Mouse (Mus musculus) right cerebral cortex, postnatal 14 days (tissue): ENCODE results near the gene Ctbs.

Experiments
- DNase-seq: peaks from one replicate; pipeline ENCODE4 v3.0.0; 2022

Ctbs gene

GRCm38 (mm10) chr3:146433681-146434350, 15.8 kb upstream of the Ctbs start:
- peak; percentile 2 for DNase-seq

GRCm38 (mm10) chr3:146434686-146435085, 14.9 kb upstream of the Ctbs start:
- DNase-seq: peak; percentile 2

DNA sequence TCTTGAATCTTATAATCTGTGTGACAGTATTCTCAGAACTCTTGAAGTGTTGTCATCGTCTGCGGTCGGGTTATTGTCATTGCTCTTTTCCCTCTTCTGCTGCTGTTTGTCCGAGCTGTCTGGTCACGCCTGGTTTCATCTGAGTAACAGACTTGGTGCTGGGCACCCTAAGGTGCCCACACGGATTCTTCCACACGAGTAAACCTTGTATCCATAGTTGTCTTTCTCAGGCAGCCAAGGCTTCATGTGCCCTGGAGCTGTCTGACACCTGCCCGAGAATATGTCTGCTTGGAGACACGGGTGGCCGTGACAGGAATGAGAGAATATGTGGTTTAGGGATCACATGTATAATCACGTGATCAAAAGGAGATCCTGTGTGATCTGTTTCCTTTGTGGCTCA, 14.1 kb upstream of the Ctbs start:
- peak; percentile 1 for DNase-seq

GRCm38 (mm10) chr3:146436114-146436513, 13.5 kb upstream of the Ctbs start:
- DNase-seq: no peak

- no peak for DNase-seq
These were observed 9.6 kb upstream of the Ctbs start for GRCm38 (mm10) chr3:146440011-146440410.

- DNase-seq: no peak
These were observed 9.2 kb upstream of the Ctbs start for GRCm38 (mm10) chr3:146440422-146440821.

GRCm38 (mm10) chr3:146442484-146442883, 7.1 kb upstream of the Ctbs start:
- DNase-seq: no peak

- DNase-seq: no peak
These were observed 6.7 kb upstream of the Ctbs start for GRCm38 (mm10) chr3:146442936-146443335.

- no peak for DNase-seq
These were observed 6.2 kb upstream of the Ctbs start for GRCm38 (mm10) chr3:146443380-146443779.

- no peak for DNase-seq
These were observed 4.7 kb upstream of the Ctbs start for GRCm38 (mm10) chr3:146444880-146445279.

GRCm38 (mm10) chr3:146447156-146447555, 2.4 kb upstream of the Ctbs start:
- no peak for DNase-seq

DNA sequence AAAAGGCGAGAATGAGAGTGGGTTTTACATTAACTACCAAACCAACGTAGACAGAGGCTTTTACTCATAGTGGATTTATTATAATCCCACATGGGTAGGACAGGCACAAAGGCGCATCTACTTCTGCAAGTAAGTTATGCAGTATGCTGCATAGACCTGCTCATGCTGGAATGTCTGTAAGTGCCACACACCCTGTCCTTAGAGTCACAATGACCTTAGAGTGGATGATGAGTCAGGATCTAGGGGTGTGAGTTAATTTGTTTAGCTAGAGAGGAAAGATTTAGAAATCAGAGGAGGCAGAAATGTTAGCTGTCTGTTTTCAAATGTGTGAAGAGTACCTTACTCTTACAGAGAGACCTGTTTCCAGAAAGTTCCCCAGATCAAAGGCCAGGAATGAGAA, 2.0 kb upstream of the Ctbs start:
- no peak for DNase-seq

- DNase-seq: no peak
These were observed 1.2 kb upstream of the Ctbs start for GRCm38 (mm10) chr3:146448372-146448771.

GRCm38 (mm10) chr3:146448969-146449368, 626 bp upstream of the Ctbs start:
- no peak for DNase-seq

DNA sequence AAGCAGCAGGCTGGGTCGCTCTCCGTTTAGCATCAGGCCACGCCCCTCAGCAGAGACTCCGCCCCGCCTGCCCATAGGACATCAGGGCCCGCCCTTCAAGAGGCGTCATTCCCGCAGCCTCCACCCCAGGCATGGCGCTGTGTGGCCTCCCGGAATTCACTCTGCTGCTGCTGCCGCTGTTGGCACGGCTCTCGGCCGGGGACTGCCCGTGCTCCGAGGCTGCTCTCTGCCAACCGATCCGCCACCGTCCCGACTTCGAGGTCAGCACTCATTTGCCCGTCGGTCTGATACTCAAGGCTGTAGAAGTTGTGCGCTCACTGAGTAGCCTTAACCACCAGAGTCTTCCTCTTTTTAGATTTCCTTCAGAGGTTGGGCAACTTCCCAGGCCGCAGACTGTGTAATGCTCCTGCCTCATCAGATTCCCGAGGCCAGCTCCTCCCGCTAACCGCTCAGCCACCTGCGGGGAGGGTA, 811 bp downstream of the Ctbs start:
- peak; percentile 91 for DNase-seq

DNA sequence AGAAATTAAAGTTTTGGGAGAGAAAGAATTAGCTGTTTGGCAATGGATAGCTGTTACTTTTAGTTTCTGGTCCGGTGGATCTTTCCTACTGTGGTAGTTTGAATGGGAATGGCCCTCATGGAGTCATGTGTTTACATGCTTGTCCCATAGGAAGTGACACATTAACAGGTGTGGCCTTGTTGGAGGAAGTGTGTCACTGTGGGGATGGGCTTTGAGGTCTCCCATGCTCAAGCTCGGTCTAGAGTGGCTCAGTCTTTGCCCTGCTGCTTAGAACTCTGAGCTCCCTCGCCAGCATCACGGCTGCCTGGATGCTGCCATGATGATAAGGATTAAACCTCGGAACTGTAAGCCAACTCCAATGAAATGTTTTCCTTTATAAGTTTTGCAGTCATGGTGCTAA, 1.8 kb downstream of the Ctbs start:
- DNase-seq: no peak

DNA sequence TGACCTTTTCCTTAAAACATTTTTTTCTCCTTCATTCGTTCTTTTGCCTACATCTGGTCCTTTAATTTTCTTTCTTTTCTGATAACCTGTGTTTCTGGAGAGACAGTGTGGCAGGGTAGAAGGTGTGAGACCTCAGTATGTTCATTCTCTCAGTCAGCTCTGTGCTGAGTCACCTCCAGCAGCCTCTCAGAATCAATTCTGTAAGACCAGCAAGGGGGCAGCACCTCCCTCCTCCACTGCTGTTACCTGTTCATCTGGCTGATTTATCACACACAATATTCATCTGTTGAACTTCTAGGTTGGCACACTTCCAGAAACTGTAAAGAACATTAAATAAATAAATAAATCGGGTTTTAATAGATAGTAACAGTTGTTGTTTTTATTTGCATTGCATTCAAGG, 13.3 kb downstream of the Ctbs start:
- DNase-seq: no peak

GRCm38 (mm10) chr3:146469226-146469625, 19.6 kb downstream of the Ctbs start:
- no peak for DNase-seq

DNA sequence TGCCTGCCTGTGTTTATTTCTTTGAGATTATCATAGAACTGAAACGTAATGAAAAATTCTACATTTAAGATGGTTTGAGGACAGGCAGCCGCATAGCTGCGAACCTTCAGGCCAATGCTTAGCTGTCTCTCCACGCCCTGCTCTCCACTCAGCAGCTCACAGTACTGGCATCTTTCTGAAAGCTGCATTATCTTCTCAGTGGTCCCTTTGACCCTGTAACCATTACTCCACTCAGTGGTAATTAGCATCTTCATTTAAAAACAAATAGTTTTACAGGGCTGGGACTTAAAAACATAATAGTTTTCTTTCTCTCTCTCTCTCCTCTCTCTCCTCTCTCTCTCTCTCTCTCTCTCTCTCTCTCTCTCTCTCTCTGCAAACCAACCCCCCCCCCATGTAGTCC, 23.1 kb downstream of the Ctbs start:
- no peak for DNase-seq

- no peak for DNase-seq
These were observed 24.1 kb downstream of the Ctbs start for GRCm38 (mm10) chr3:146473741-146474140.

DNA sequence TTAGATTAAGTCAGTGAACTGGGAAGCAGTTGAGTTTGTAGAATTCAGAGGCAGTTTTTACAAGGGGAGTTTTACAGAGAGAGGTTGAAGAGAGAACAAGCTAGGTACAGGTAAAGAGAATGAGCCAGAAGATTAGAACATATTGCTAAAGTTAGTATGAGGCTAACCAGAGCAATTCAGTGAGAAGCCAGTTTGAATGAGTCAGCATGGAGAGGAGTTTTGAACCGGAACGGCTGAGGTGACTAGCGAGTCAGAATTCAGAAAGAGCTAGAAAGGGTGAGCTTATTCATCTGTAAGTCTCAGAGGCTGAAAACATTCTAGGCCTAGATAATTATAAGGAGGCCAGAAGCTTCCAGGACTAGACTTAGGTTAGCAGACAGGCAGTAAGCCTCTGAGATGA, 24.8 kb downstream of the Ctbs start:
- no peak for DNase-seq

- DNase-seq: no peak
These were observed 32.4 kb downstream of the Ctbs start for GRCm38 (mm10) chr3:146482044-146482443.

- DNase-seq: no peak
These were observed 36.9 kb downstream of the Ctbs start for GRCm38 (mm10) chr3:146486464-146486863.

DNA sequence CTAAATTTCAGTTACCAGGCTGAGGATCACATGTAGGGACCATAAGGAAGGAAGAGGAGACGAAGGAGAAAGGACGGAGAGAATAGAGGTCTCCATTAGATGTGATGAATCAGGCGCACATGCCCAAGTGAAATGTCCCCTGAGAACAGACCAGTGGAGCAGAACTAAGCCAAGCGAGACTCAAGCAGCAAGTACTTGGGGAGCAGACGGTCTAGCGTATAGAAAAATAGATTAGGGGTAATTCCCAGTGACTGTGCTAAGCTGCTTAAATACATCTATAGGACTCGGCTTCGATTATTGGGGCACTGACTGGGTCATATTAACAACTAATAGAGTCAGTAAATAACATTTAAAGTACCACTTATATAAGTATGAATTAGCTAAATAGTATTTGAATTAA, 45.3 kb downstream of the Ctbs start:
- no peak for DNase-seq

DNA sequence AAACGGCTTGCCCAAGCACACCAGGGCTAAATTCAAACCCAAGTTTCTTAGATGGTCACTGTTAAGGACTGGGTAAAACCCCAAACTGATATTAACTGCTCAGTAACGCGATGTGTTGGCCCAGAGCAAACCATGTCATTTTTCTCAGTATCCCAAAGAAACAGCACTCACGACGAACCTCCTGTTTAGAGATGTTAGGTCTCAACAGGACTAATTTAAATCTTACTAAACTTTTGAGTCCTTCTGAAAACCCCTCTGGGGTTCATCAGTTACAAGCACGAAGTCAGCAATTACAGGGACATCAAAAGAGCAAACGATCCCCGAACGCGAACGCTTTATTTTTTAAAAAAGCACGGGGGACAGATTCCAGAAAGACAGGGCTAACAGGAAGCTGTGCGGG, 49.4 kb downstream of the Ctbs start:
- no peak for DNase-seq
